Mouse (Mus musculus): ENCODE measurements around the gene Mthfd2l. TPM values are rescaled to one million over a fixed set of nuclear protein-coding genes. Genes with fewer than 3 reads are reported as not detected.

Mthfd2l gene
- total and polyA plus RNA-seq, 2 experiments from 2014 or later: 54.9 to 90.9 TPM

- no peak for TF ChIP-seq CTCF (IDR thresholded peaks at IDR 0.05)
- H3K27ac ChIP-seq (ENCODE audit: low read depth, low read length): no peak overlapping the region
- peaks cover 3% of the 10 kb centered on the region; the same call in 1 of the 2 replicates for H3K4me1 ChIP-seq (ENCODE audit: insufficient read depth, low read length)
- no peaks in the 10 kb centered on the region for H3K27me3 ChIP-seq (ENCODE audit: insufficient read depth, low read length)
- no peak for ATAC-seq (ENCODE audit: low FRiP score)
- no peak overlapping the region for H3K9ac ChIP-seq (replicated peaks; ENCODE audit: low read length, poor library complexity, severe bottlenecking)
- peak; percentile 23 for DNase-seq (ENCODE audit: low spot score)
- H3K4me2 ChIP-seq (ENCODE audit: low read depth, low read length, poor library complexity, severe bottlenecking): no peak overlapping the region
- H3K4me3 ChIP-seq (ENCODE audit: low read depth, low read length): no peak overlapping the region
- 59% methylated on average over 7 of the region's 7 CpGs for WGBS
- H3K36me3 ChIP-seq (ENCODE audit: insufficient read depth, low read length): no peaks in the 10 kb centered on the region
- no peaks in the 10 kb centered on the region for H3K9me3 ChIP-seq (ENCODE audit: low read length)
Measured at GRCm38 (mm10) chr5:90900688-90901087, 30.2 kb upstream of the Mthfd2l start.

- Histone ChIP-seq H3K4me3 (ENCODE audit: low read depth, low read length) (peak overlapping the region; percentile 40), H3K4me1 (ENCODE audit: insufficient read depth, low read length) (peaks cover 3% of the 10 kb centered on the region; the same call in 1 of the 2 replicates), H3K36me3 (ENCODE audit: insufficient read depth, low read length) (no peaks in the 10 kb centered on the region), H3K27me3 (ENCODE audit: insufficient read depth, low read length) (no peaks in the 10 kb centered on the region), H3K4me2 (ENCODE audit: low read depth, low read length, poor library complexity, severe bottlenecking) (peak overlapping the region; percentile 92), H3K9ac (replicated peaks; ENCODE audit: low read length, poor library complexity, severe bottlenecking) (no peak overlapping the region), H3K9me3 (ENCODE audit: low read length) (no peaks in the 10 kb centered on the region), H3K27ac (ENCODE audit: low read depth, low read length) (no peak overlapping the region)
- peak; percentile 63 for TF ChIP-seq CTCF (IDR thresholded peaks at IDR 0.05)
- WGBS: 13% methylated on average over 10 of the region's 10 CpGs
- ATAC-seq (ENCODE audit: low FRiP score) (peak; percentile 60; the same call in 1 of the 2 replicates), DNase-seq (ENCODE audit: low spot score) (peak; percentile 38)
Measured at GRCm38 (mm10) chr5:90902380-90903260, 28.3 kb upstream of the Mthfd2l start.

- peak within 1 kb of the TSS; percentile 40 for H3K4me3 ChIP-seq (ENCODE audit: low read depth, low read length)
- no peak for DNase-seq (ENCODE audit: low spot score)
- H3K9me3 ChIP-seq (ENCODE audit: low read length): no peaks in the 10 kb centered on the region
- ATAC-seq (ENCODE audit: low FRiP score): peak; percentile 61
- WGBS: 7% methylated on average over 22 of the region's 22 CpGs
- H3K27me3 ChIP-seq (ENCODE audit: insufficient read depth, low read length): no peaks in the 10 kb centered on the region
- no peak within 1 kb of the TSS for H3K27ac ChIP-seq (ENCODE audit: low read depth, low read length)
- no peak within 1 kb of the TSS for H3K9ac ChIP-seq (replicated peaks; ENCODE audit: low read length, poor library complexity, severe bottlenecking)
- no peaks in the 10 kb centered on the region for H3K36me3 ChIP-seq (ENCODE audit: insufficient read depth, low read length)
- peak within 1 kb of the TSS; percentile 92 for H3K4me2 ChIP-seq (ENCODE audit: low read depth, low read length, poor library complexity, severe bottlenecking)
- H3K4me1 ChIP-seq (ENCODE audit: insufficient read depth, low read length): peaks cover 3% of the 10 kb centered on the region; the same call in 1 of the 2 replicates
- no peak for TF ChIP-seq CTCF (IDR thresholded peaks at IDR 0.05)
Measured at GRCm38 (mm10) chr5:90903339-90904020, 27.4 kb upstream of the Mthfd2l start, which contains the start of gene Cxcl2. TSS of gene Cxcl2 (plus strand) at chr5:90903871.

- TF ChIP-seq CTCF (IDR thresholded peaks at IDR 0.05): peak; percentile 95
- Histone ChIP-seq H3K36me3 (ENCODE audit: insufficient read depth, low read length) (no peaks in the 10 kb centered on the region), H3K27me3 (ENCODE audit: insufficient read depth, low read length) (no peaks in the 10 kb centered on the region), H3K4me1 (ENCODE audit: insufficient read depth, low read length) (no peaks in the 10 kb centered on the region), H3K9me3 (ENCODE audit: low read length) (no peaks in the 10 kb centered on the region), H3K27ac (ENCODE audit: low read depth, low read length) (no peak overlapping the region), H3K9ac (replicated peaks; ENCODE audit: low read length, poor library complexity, severe bottlenecking) (no peak overlapping the region), H3K4me3 (ENCODE audit: low read depth, low read length) (no peak overlapping the region), H3K4me2 (ENCODE audit: low read depth, low read length, poor library complexity, severe bottlenecking) (no peak overlapping the region)
- DNase-seq (ENCODE audit: low spot score) (peak; percentile 87), ATAC-seq (ENCODE audit: low FRiP score) (peak; percentile 65)
- 0% methylated on average over 2 of the region's 2 CpGs for WGBS
Measured at GRCm38 (mm10) chr5:90908983-90909382, 21.9 kb upstream of the Mthfd2l start.

- H3K27me3 ChIP-seq (ENCODE audit: insufficient read depth, low read length): no peaks in the 10 kb centered on the region
- H3K4me1 ChIP-seq (ENCODE audit: insufficient read depth, low read length): no peaks in the 10 kb centered on the region
- no peak overlapping the region for H3K27ac ChIP-seq (ENCODE audit: low read depth, low read length)
- DNase-seq (ENCODE audit: low spot score) (no peak), ATAC-seq (ENCODE audit: low FRiP score) (no peak)
- no peak overlapping the region for H3K4me3 ChIP-seq (ENCODE audit: low read depth, low read length)
- H3K9ac ChIP-seq (replicated peaks; ENCODE audit: low read length, poor library complexity, severe bottlenecking): no peak overlapping the region
- H3K36me3 ChIP-seq (ENCODE audit: insufficient read depth, low read length): no peaks in the 10 kb centered on the region
- WGBS: 78% methylated on average over 2 of the region's 2 CpGs
- H3K9me3 ChIP-seq (ENCODE audit: low read length): no peaks in the 10 kb centered on the region
- no peak for TF ChIP-seq CTCF (IDR thresholded peaks at IDR 0.05)
- H3K4me2 ChIP-seq (ENCODE audit: low read depth, low read length, poor library complexity, severe bottlenecking): no peak overlapping the region
Measured at GRCm38 (mm10) chr5:90919495-90919894, 11.4 kb upstream of the Mthfd2l start.

- Histone ChIP-seq H3K27me3 (ENCODE audit: insufficient read depth, low read length) (no peaks in the 10 kb centered on the region), H3K4me1 (ENCODE audit: insufficient read depth, low read length) (no peaks in the 10 kb centered on the region), H3K4me3 (ENCODE audit: low read depth, low read length) (no peak overlapping the region), H3K9me3 (ENCODE audit: low read length) (no peaks in the 10 kb centered on the region), H3K27ac (ENCODE audit: low read depth, low read length) (no peak overlapping the region), H3K36me3 (ENCODE audit: insufficient read depth, low read length) (no peaks in the 10 kb centered on the region), H3K4me2 (ENCODE audit: low read depth, low read length, poor library complexity, severe bottlenecking) (no peak overlapping the region), H3K9ac (replicated peaks; ENCODE audit: low read length, poor library complexity, severe bottlenecking) (no peak overlapping the region)
- TF ChIP-seq CTCF (IDR thresholded peaks at IDR 0.05): no peak
- ATAC-seq (ENCODE audit: low FRiP score): no peak
- DNase-seq (ENCODE audit: low spot score): no peak
- 97% methylated on average over 4 of the region's 4 CpGs for WGBS
Measured at GRCm38 (mm10) chr5:90922958-90923357, 8.0 kb upstream of the Mthfd2l start.
